Mouse (Mus musculus): Measurements from ENCODE around the gene Grik4. TPM values are rescaled to one million over a fixed set of nuclear protein-coding genes. Genes with fewer than 3 reads are reported as not detected.
"Not testable (repeated sequence)": the region's sequence is repeated elsewhere in the genome, so short reads cannot be mapped to it uniquely, and the experiment has no call there.

Grik4 gene
- total and polyA plus RNA-seq, 3 experiments, result not detected

DNA sequence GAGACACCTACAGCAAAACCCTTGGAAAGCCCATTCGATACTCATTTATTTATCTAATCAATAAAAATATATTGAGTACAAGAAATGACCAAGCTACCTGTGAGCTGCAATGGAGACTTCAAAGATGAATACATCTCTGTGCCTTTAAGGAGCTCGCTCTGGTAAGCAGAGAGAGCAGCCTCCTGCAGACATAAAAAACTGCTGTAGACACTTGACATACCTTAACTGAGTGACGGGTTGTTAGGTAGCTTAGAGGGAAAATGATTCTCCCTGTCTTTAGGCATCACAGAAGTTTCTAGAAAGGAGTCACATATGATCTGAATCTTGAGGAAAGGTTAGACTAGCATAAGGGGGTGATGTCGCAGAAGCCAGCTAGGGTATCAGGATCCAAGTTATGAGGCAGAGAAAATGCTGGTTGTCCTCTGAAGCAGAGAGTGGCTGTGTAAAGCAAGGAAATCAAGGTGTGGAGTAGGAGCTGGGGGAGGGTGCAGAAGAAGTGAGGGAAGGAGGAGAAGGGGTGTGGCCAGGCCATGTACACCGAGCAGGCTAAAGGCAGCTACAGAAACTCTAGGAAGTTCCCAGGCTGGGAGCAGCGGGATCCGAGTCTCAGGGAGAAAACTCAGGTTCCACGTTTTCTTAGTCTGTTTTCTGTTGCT is 160.9 kb downstream of the Grik4 start:
- Histone ChIP-seq H3K36me3 (replicated peaks in 1 of 2; ENCODE audit: control insufficient read depth in 1 of 2, insufficient read depth in 1 of 2, low read length in 1 of 2) (no peaks in the 10 kb centered on the region), H3K9me3 (replicated peaks; ENCODE audit: low read length) (no peaks in the 10 kb centered on the region), H3K27ac (ENCODE audit: insufficient read depth, low read depth) (no peak overlapping the region), H3K9ac (ENCODE audit: insufficient read depth, low read depth) (no peak overlapping the region), H3K4me3 (replicated peaks in 1 of 3; ENCODE audit: low read depth in 2 of 3, low read length in 2 of 3, poor library complexity in 1 of 3) (no peak overlapping the region), H3K4me1 (ENCODE audit: control insufficient read depth in 1 of 2, insufficient read depth in 2 of 2) (no peaks in the 10 kb centered on the region), H3K27me3 (replicated peaks) (peaks cover 85% of the 10 kb centered on the region), H3K4me2 (ENCODE audit: insufficient read depth, low read depth, poor library complexity, severe bottlenecking) (no peak overlapping the region), H3K79me2 (replicated peaks; ENCODE audit: control insufficient read depth, extremely low read depth, insufficient read depth, poor library complexity, severe bottlenecking) (no peaks in the 10 kb centered on the region)
- no peak for TF ChIP-seq TCF12 (IDR thresholded peaks at IDR 0.05; ENCODE audit: low read depth, low read length)
- TF ChIP-seq CTCF (conservative IDR thresholded peaks at IDR 0.05 in 1 of 2, IDR thresholded peaks at IDR 0.05 in 1 of 2; ENCODE audit: low read depth in 2 of 2, low read length in 2 of 2), result no peak
- TF ChIP-seq ETS1 (conservative IDR thresholded peaks at IDR 0.05; ENCODE audit: low read depth, low read length), result no peak
- no peak for TF ChIP-seq USF1 (IDR thresholded peaks at IDR 0.05; ENCODE audit: low read depth, low read length)
- no peak for TF ChIP-seq USF2 (conservative IDR thresholded peaks at IDR 0.05; ENCODE audit: low read depth, low read length)
- no peak for TF ChIP-seq MAZ (IDR thresholded peaks at IDR 0.05; ENCODE audit: low read depth, low read length)
- TF ChIP-seq MAFK (IDR thresholded peaks at IDR 0.05; ENCODE audit: insufficient replicate concordance, low read length), result no peak
- no peak for DNase-seq (ENCODE audit: extremely low read depth)
- dilution Hi-C loops (cut with MboI; ENCODE audit: extremely low pct_ligation_motif_present, extremely low pct_unique_long_range_greater_than_20kb, low sequenced_read_pairs), result no loop called here
- in situ Hi-C loops (cut with MboI; ENCODE audit: low pct_ligation_motif_present, low pct_unique_long_range_greater_than_20kb, low sequenced_read_pairs), result loop anchor here (25.0 kb wide), 1 partner anchor 396 kb away; the partner anchor contains the start of gene Tecta

DNA sequence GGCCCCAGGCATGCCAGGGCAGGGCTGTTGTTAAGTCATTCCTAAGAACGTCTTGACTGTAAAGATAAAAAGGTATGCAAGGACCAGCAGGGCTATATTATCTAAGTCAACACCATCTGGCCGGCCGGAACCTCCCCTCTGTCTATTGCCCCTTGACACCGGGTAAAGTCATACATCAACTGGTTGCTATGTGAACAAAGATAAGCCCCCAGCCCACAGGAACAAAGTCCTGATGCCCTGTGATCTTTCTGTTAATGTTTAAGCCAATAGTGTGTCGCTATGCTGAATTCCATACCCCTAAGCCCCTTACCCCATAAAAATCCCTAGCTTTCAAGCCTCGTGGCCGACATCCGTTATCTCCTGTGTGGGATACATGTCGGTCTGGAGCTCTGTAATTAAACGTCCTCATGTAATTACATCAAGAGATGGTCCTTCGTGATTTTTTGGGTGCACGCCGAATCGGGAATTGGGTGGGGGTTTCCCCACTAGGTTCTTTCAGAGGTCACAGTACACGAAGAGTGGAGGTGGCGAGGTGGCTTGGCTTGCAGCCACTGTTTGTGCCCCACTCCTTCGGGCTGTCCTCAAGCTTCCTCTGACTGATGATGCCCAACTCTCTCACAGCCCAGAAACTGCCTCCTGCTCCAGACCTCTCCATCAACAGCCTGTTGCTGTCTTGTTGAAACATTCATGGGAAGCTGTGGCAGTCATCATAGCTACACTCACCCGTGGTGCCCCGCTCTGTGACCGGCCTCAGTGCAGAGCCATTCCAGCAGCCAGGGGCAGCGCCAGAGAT is 165.6 kb downstream of the Grik4 start:
- DNase-seq (ENCODE audit: extremely low read depth); dilution Hi-C loops (cut with MboI; ENCODE audit: extremely low pct_ligation_motif_present, extremely low pct_unique_long_range_greater_than_20kb, low sequenced_read_pairs); H3K36me3 ChIP-seq (replicated peaks in 1 of 2; ENCODE audit: control insufficient read depth in 1 of 2, insufficient read depth in 1 of 2, low read length in 1 of 2); H3K79me2 ChIP-seq (replicated peaks; ENCODE audit: control insufficient read depth, extremely low read depth, insufficient read depth, poor library complexity, severe bottlenecking); H3K4me1 ChIP-seq (ENCODE audit: control insufficient read depth in 1 of 2, insufficient read depth in 2 of 2); H3K9ac ChIP-seq (ENCODE audit: insufficient read depth, low read depth); H3K4me3 ChIP-seq (replicated peaks in 1 of 3; ENCODE audit: low read depth in 2 of 3, low read length in 2 of 3, poor library complexity in 1 of 3); H3K9me3 ChIP-seq (replicated peaks; ENCODE audit: low read length); H3K27ac ChIP-seq (ENCODE audit: insufficient read depth, low read depth); H3K4me2 ChIP-seq (ENCODE audit: insufficient read depth, low read depth, poor library complexity, severe bottlenecking): not testable (repeated sequence)
- in situ Hi-C loops (cut with MboI; ENCODE audit: low pct_ligation_motif_present, low pct_unique_long_range_greater_than_20kb, low sequenced_read_pairs), result loop anchor here (25.0 kb wide), 1 partner anchor 391 kb away; the partner anchor contains the start of gene Tecta
- H3K27me3 ChIP-seq (replicated peaks), result peaks cover 91% of the 10 kb centered on the region

GRCm38 (mm10) chr9:42777913-42778312 is 166.4 kb downstream of the Grik4 start:
- H3K4me1 ChIP-seq (ENCODE audit: control insufficient read depth in 1 of 2, insufficient read depth in 2 of 2), result no peaks in the 10 kb centered on the region
- in situ Hi-C loops (cut with MboI; ENCODE audit: low pct_ligation_motif_present, low pct_unique_long_range_greater_than_20kb, low sequenced_read_pairs) (loop anchor here (25.0 kb wide), 1 partner anchor 391 kb away; the partner anchor contains the start of gene Tecta), dilution Hi-C loops (cut with MboI; ENCODE audit: extremely low pct_ligation_motif_present, extremely low pct_unique_long_range_greater_than_20kb, low sequenced_read_pairs) (no loop called here)
- peaks cover 91% of the 10 kb centered on the region for H3K27me3 ChIP-seq (replicated peaks)
- H3K4me3 ChIP-seq (replicated peaks in 1 of 3; ENCODE audit: low read depth in 2 of 3, low read length in 2 of 3, poor library complexity in 1 of 3), result no peak overlapping the region
- no peak for TF ChIP-seq ELF1 (IDR thresholded peaks at IDR 0.05; ENCODE audit: low read depth, low read length)
- no peak for TF ChIP-seq ZC3H11A (IDR thresholded peaks at IDR 0.05; ENCODE audit: low read depth, low read length)
- H3K36me3 ChIP-seq (replicated peaks in 1 of 2; ENCODE audit: control insufficient read depth in 1 of 2, insufficient read depth in 1 of 2, low read length in 1 of 2), result no peaks in the 10 kb centered on the region
- H3K9me3 ChIP-seq (replicated peaks; ENCODE audit: low read length), result no peaks in the 10 kb centered on the region
- no peak for DNase-seq (ENCODE audit: extremely low read depth)
- no peaks in the 10 kb centered on the region for H3K79me2 ChIP-seq (replicated peaks; ENCODE audit: control insufficient read depth, extremely low read depth, insufficient read depth, poor library complexity, severe bottlenecking)
- no peak overlapping the region for H3K9ac ChIP-seq (ENCODE audit: insufficient read depth, low read depth)
- no peak overlapping the region for H3K4me2 ChIP-seq (ENCODE audit: insufficient read depth, low read depth, poor library complexity, severe bottlenecking)
- H3K27ac ChIP-seq (ENCODE audit: insufficient read depth, low read depth), result no peak overlapping the region

All from CH12.LX (cell line).